Mouse (Mus musculus) T-helper 1 cell (primary cell): ENCODE results near the gene Mdn1.

Experiments used
- in situ Hi-C: fragments of 300-600 bp; cut with MboI, MseI; formaldehyde crosslinking; loops from one replicate; pipeline ENCODE4 v1.15.1; 2025; ENCODE audit warnings: high pct_unique_total_duplicates

Mdn1 gene

GRCm38 (mm10) chr4:32656918-32657662 lies at the start of gene Mdn1:
Gene Mdn1, plus strand, starts transcription at chr4:32657119.
- in situ Hi-C loops = no loop called here

GRCm38 (mm10) chr4:32615034-32615881 lies 41.7 kb upstream of the Mdn1 start, which contains the start of gene Casp8ap2:
Gene Casp8ap2, plus strand, starts transcription at chr4:32615451.
- in situ Hi-C loops = loop anchor here (10.0 kb wide), 1 partner anchor 560 kb away; no protein-coding TSS in a partner anchor

GRCm38 (mm10) chr4:32621637-32622036 lies 35.3 kb upstream of the Mdn1 start:
- in situ Hi-C loops = no loop called here

- in situ Hi-C loops = loop anchor here (5.0 kb wide), 1 partner anchor 64 kb away; no protein-coding TSS in a partner anchor
Measured at GRCm38 (mm10) chr4:32651669-32652068, 5.2 kb upstream of the Mdn1 start.

GRCm38 (mm10) chr4:32656146-32656904 lies 594 bp upstream of the Mdn1 start:
- in situ Hi-C loops = no loop called here

GRCm38 (mm10) chr4:32665843-32666242 lies 8.9 kb downstream of the Mdn1 start:
- in situ Hi-C loops = no loop called here

- in situ Hi-C loops = no loop called here
Measured at GRCm38 (mm10) chr4:32668291-32668690, 11.4 kb downstream of the Mdn1 start.

GRCm38 (mm10) chr4:32669825-32670224 lies 12.9 kb downstream of the Mdn1 start:
- in situ Hi-C loops = no loop called here

- in situ Hi-C loops = no loop called here
Measured at GRCm38 (mm10) chr4:32674025-32674424, 17.1 kb downstream of the Mdn1 start.

GRCm38 (mm10) chr4:32677471-32677870 lies 20.6 kb downstream of the Mdn1 start:
- in situ Hi-C loops = no loop called here

- in situ Hi-C loops = loop anchor here (5.0 kb wide), 1 partner anchor 39 kb away; no protein-coding TSS in a partner anchor
Measured at GRCm38 (mm10) chr4:32680843-32681242, 23.9 kb downstream of the Mdn1 start.

- in situ Hi-C loops = loop anchor here (5.0 kb wide), 1 partner anchor 40 kb away; no protein-coding TSS in a partner anchor
Measured at GRCm38 (mm10) chr4:32682471-32682870, 25.6 kb downstream of the Mdn1 start.

GRCm38 (mm10) chr4:32683061-32683582 lies 26.2 kb downstream of the Mdn1 start:
- in situ Hi-C loops = loop anchor here (5.0 kb wide), 1 partner anchor 41 kb away; no protein-coding TSS in a partner anchor

GRCm38 (mm10) chr4:32717733-32718132 lies 60.8 kb downstream of the Mdn1 start:
- in situ Hi-C loops = no loop called here

GRCm38 (mm10) chr4:32745394-32745793 lies 88.5 kb downstream of the Mdn1 start:
- in situ Hi-C loops = loop anchor here (5.0 kb wide), 1 partner anchor 58 kb away; no protein-coding TSS in a partner anchor

- in situ Hi-C loops = loop anchor here (5.0 kb wide), 1 partner anchor 61 kb away; no protein-coding TSS in a partner anchor
Measured at GRCm38 (mm10) chr4:32748396-32748795, 91.5 kb downstream of the Mdn1 start.

- in situ Hi-C loops = no loop called here
Measured at GRCm38 (mm10) chr4:32750711-32751110, 93.8 kb downstream of the Mdn1 start.

GRCm38 (mm10) chr4:32757430-32757829 lies 100.5 kb downstream of the Mdn1 start:
- in situ Hi-C loops = no loop called here

- in situ Hi-C loops = no loop called here
Measured at GRCm38 (mm10) chr4:32767471-32767870, 110.6 kb downstream of the Mdn1 start.

GRCm38 (mm10) chr4:32768046-32768445 lies 111.1 kb downstream of the Mdn1 start:
- in situ Hi-C loops = no loop called here

GRCm38 (mm10) chr4:32770284-32770810 lies 113.4 kb downstream of the Mdn1 start:
- in situ Hi-C loops = loop anchor here (10.0 kb wide), 2 partner anchors 164 to 244 kb away; no protein-coding TSS in a partner anchor
